14 mouse cellular contexts compared by ENCODE assay signal in genomic region chr12:104650510-104651260, GRCm38 (mm10).
DNase-seq lines count a peak whose midpoint lies in the region; ATAC-seq and TF ChIP-seq lines count a peak whose summit lies in the region.
"Had no signal": no experiment of that assay in that cellular context is flagged by ENCODE, and none has a peak within 500 bp of the region (broad histone marks: within the 10 kb centered on the region; RNA-seq: fewer than 3 reads in every experiment).

No protein-coding gene starts in this region.

- 52% methylated on average over 14 of the region's 14 CpGs for WGBS in forebrain, embryonic 15.5 days
- WGBS in forebrain, embryonic 10.5 days, result 74% methylated on average over 14 of the region's 14 CpGs
- 54% methylated on average over 14 of the region's 14 CpGs for WGBS in embryonic facial prominence, embryonic 13.5 days
- WGBS in midbrain, postnatal 0 days, result 49% methylated on average over 14 of the region's 14 CpGs

- H3K4me1 ChIP-seq in forebrain, embryonic 15.5 days, result peaks cover 12% of the 10 kb centered on the region
- peaks cover 13% of the 10 kb centered on the region for H3K4me1 ChIP-seq in forebrain, embryonic 10.5 days
- peaks cover 37% of the 10 kb centered on the region for H3K4me1 ChIP-seq in embryonic facial prominence, embryonic 13.5 days
- no peaks in the 10 kb centered on the region; the same call in 1 of the 2 replicates for H3K4me1 ChIP-seq in midbrain, postnatal 0 days (ENCODE audit: insufficient read depth, low read length)
- H3K4me1 ChIP-seq: liver, embryonic 15.5 days had no signal

- no peak for TF ChIP-seq CTCF in midbrain, postnatal 0 days (IDR thresholded peaks at IDR 0.05)

- no peaks in the 10 kb centered on the region for H3K27me3 ChIP-seq in forebrain, embryonic 15.5 days
- peaks cover 6% of the 10 kb centered on the region; the same call in 1 of the 2 replicates for H3K27me3 ChIP-seq in forebrain, embryonic 10.5 days (ENCODE audit: poor library complexity, severe bottlenecking)
- H3K27me3 ChIP-seq in embryonic facial prominence, embryonic 13.5 days, result peaks cover 10% of the 10 kb centered on the region; the same call in 1 of the 2 replicates
- H3K27me3 ChIP-seq in midbrain, postnatal 0 days (ENCODE audit: insufficient read depth, low read length), result no peaks in the 10 kb centered on the region
- H3K27me3 ChIP-seq: liver, embryonic 15.5 days had no signal

- no peak overlapping the region for H3K9ac ChIP-seq in forebrain, embryonic 15.5 days (replicated peaks)
- H3K9ac ChIP-seq in embryonic facial prominence, embryonic 13.5 days, result peak overlapping the region; percentile 1; the same call in 1 of the 2 replicates
- H3K9ac ChIP-seq in midbrain, postnatal 0 days (replicated peaks; ENCODE audit: low read length, poor library complexity, severe bottlenecking), result no peak overlapping the region
- H3K9ac ChIP-seq: heart, embryonic 13.5 days; limb, embryonic 12.5 days; liver, embryonic 15.5 days had no signal

- peak; percentile 64; the same call in 1 of the 2 replicates for ATAC-seq in forebrain, embryonic 15.5 days (replicated peaks)
- ATAC-seq in embryonic facial prominence, embryonic 13.5 days (ENCODE audit: insufficient number of reproducible peaks, insufficient read depth, low FRiP score, low TSS enrichment, low read depth), result no peak
- no peak for ATAC-seq in midbrain, postnatal 0 days (ENCODE audit: low FRiP score)

- intact Hi-C loops in left cerebral cortex, postnatal 4 days (cut with DNase I), result no loop called here
- intact Hi-C loops in left cerebral cortex, postnatal 10 days (cut with DNase I), result no loop called here

- H3K9me3 ChIP-seq in forebrain, embryonic 15.5 days, result no peaks in the 10 kb centered on the region
- H3K9me3 ChIP-seq in forebrain, embryonic 10.5 days, result peaks cover under 1% of the 10 kb centered on the region; the same call in 1 of the 2 replicates
- H3K9me3 ChIP-seq in embryonic facial prominence, embryonic 13.5 days, result 0 out of 2 replicates have a peak, but pooled peaks cover under 1% of the 10 kb centered on the region
- H3K9me3 ChIP-seq in midbrain, postnatal 0 days (ENCODE audit: low read length), result no peaks in the 10 kb centered on the region
- H3K9me3 ChIP-seq: liver, embryonic 15.5 days had no signal

- H3K27ac ChIP-seq in forebrain, embryonic 15.5 days (replicated peaks), result no peak overlapping the region
- H3K27ac ChIP-seq in forebrain, embryonic 10.5 days, result no peak overlapping the region
- 0 out of 2 replicates have a peak overlapping the region, but pooled peaks have one; percentile 12 for H3K27ac ChIP-seq in embryonic facial prominence, embryonic 13.5 days
- H3K27ac ChIP-seq in midbrain, postnatal 0 days (ENCODE audit: low read depth, low read length), result no peak overlapping the region
- H3K27ac ChIP-seq: heart, embryonic 13.5 days; limb, embryonic 12.5 days; liver, embryonic 15.5 days had no signal

- no peak for DNase-seq in forebrain, embryonic 10.5 days (ENCODE audit: extremely low spot score, low spot score)
- DNase-seq in left cerebral cortex, postnatal 4 days, result peak; percentile 39
- DNase-seq in left cerebral cortex, postnatal 10 days (ENCODE audit: extremely low spot score in 1 of 2, low spot score in 2 of 2), result no peak
- peak; percentile 62 for DNase-seq in midbrain, postnatal 0 days (ENCODE audit: low spot score)
- no peak for DNase-seq in adrenal gland, adult 8-10 months
- no peak for DNase-seq in frontal cortex, adult 2 months (ENCODE audit: extremely low spot score in 1 of 2, low spot score in 1 of 2)
- DNase-seq: adrenal gland, postnatal 36 days; gastrocnemius, postnatal 36 days; kidney, postnatal 4 days had no signal

- H3K36me3 ChIP-seq in forebrain, embryonic 15.5 days, result no peaks in the 10 kb centered on the region
- H3K36me3 ChIP-seq in forebrain, embryonic 10.5 days (replicated peaks), result no peaks in the 10 kb centered on the region
- no peaks in the 10 kb centered on the region for H3K36me3 ChIP-seq in embryonic facial prominence, embryonic 13.5 days
- H3K36me3 ChIP-seq in midbrain, postnatal 0 days (ENCODE audit: insufficient read depth, low read length), result no peaks in the 10 kb centered on the region
- H3K36me3 ChIP-seq: heart, embryonic 13.5 days; limb, embryonic 12.5 days; liver, embryonic 15.5 days had no signal

- H3K4me3 ChIP-seq in forebrain, embryonic 15.5 days, result no peak overlapping the region
- no peak overlapping the region for H3K4me3 ChIP-seq in forebrain, embryonic 10.5 days
- no peak overlapping the region for H3K4me3 ChIP-seq in embryonic facial prominence, embryonic 13.5 days
- H3K4me3 ChIP-seq in midbrain, postnatal 0 days (ENCODE audit: low read depth, low read length), result no peak overlapping the region
- H3K4me3 ChIP-seq: heart, embryonic 13.5 days; limb, embryonic 12.5 days; liver, embryonic 15.5 days had no signal

- H3K4me2 ChIP-seq in forebrain, embryonic 15.5 days (replicated peaks), result no peak overlapping the region
- H3K4me2 ChIP-seq in embryonic facial prominence, embryonic 13.5 days, result no peak overlapping the region
- H3K4me2 ChIP-seq in midbrain, postnatal 0 days (ENCODE audit: low read depth, low read length, poor library complexity, severe bottlenecking), result no peak overlapping the region
- H3K4me2 ChIP-seq: heart, embryonic 13.5 days; limb, embryonic 12.5 days; liver, embryonic 15.5 days had no signal

Comparison
In these comparisons a context has a peak if more than half of its experiments do, and no peak if none do; other contexts are left out.
1. DNase-seq: peak in left cerebral cortex, postnatal 4 days (single experiment) and midbrain, postnatal 0 days (single experiment); none in forebrain, embryonic 10.5 days (single experiment), left cerebral cortex, postnatal 10 days (0 of 2), adrenal gland, adult 8-10 months (single experiment) and frontal cortex, adult 2 months (0 of 2).